8 mouse cellular contexts compared by ENCODE assay signal in the genomic region with DNA sequence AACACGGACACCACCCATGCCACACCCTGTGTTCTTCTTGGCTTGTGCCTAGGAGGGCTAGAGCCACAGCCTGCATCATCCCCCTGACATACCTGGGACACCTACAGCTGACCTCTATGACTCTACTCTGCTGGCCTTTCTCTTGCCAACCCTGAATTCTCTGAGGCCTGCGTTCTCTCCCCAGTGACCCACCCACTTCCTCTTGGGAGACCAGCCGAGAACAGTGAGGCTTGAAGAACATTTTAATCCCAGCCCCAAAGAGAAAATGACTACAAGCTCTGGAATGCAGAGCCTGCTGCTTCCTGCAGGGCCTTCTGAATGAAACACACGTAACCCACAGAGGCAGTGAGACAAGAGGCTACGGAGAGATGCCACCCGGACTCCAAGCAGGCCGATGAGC.
A peak's percentile ranks its signal among the peaks of the same experiment; 100 is the strongest.
DNase-seq lines count a peak whose midpoint lies in the region; ATAC-seq and TF ChIP-seq lines count a peak whose summit lies in the region.

No protein-coding gene starts in this region.

- no peak overlapping the region for H3K4me3 ChIP-seq in spleen, adult 2 months (ENCODE audit: extremely low read depth, insufficient read depth, insufficient read length)
- H3K4me3 ChIP-seq in embryonic fibroblast, embryonic 13.5 days (ENCODE audit: insufficient read depth, low read length) = no peak overlapping the region
- no peak overlapping the region for H3K4me3 ChIP-seq in intestine, embryonic 16.5 days (ENCODE audit: low read length)

- H3K4me1 ChIP-seq in spleen, adult 2 months (ENCODE audit: control insufficient read depth, insufficient read depth, insufficient read length) = peaks cover 25% of the 10 kb centered on the region; the same call in 1 of the 2 replicates
- peaks cover 27% of the 10 kb centered on the region for H3K4me1 ChIP-seq in embryonic fibroblast, embryonic 13.5 days (ENCODE audit: control insufficient read depth, insufficient read depth, low read length)
- H3K4me1 ChIP-seq in intestine, embryonic 16.5 days (ENCODE audit: control insufficient read depth, insufficient read depth, low read length) = peaks cover 28% of the 10 kb centered on the region

- H3K27me3 ChIP-seq in spleen, adult 2 months (ENCODE audit: control insufficient read depth, insufficient read depth, low read length) = no peaks in the 10 kb centered on the region
- H3K27me3 ChIP-seq in intestine, embryonic 16.5 days (replicated peaks; ENCODE audit: control insufficient read depth, insufficient read depth, low read length) = no peaks in the 10 kb centered on the region

- no peak for TF ChIP-seq CTCF in spleen, adult 2 months (IDR thresholded peaks at IDR 0.05; ENCODE audit: extremely low read depth, insufficient read depth, insufficient read length, insufficient replicate concordance)
- no peak for TF ChIP-seq CTCF in embryonic fibroblast, embryonic 13.5 days (IDR thresholded peaks at IDR 0.05; ENCODE audit: borderline replicate concordance, insufficient read depth, low read length)

- 40% methylated on average over 7 of the region's 7 CpGs for WGBS in spleen, adult 2 months
- 45% methylated on average over 7 of the region's 7 CpGs for WGBS in intestine, embryonic 16.5 days

- H3K4me2 ChIP-seq in intestine, embryonic 16.5 days (ENCODE audit: low read depth, low read length) = no peak overlapping the region

- DNase-seq in spleen, adult 2 months (ENCODE audit: low read depth in 1 of 2, low spot score in 2 of 2) = peak in 1 of 2 experiments; percentile 44
- no peak for DNase-seq in spleen, adult 12 weeks (ENCODE audit: low spot score)
- peak; percentile 58 to 68 for DNase-seq in lung, postnatal 4 days
- no peak for DNase-seq in thymus, postnatal 25 days
- no peak for DNase-seq in thymus, postnatal 10 days (ENCODE audit: low spot score in 2 of 2)
- no peak for DNase-seq in layer of hippocampus, postnatal 25 days (ENCODE audit: extremely low spot score in 1 of 2, low spot score in 1 of 2)

- TF ChIP-seq POLR2A in spleen, adult 2 months (IDR thresholded peaks at IDR 0.05; ENCODE audit: low read depth, low read length) = no peak
- no peak for TF ChIP-seq POLR2A in embryonic fibroblast, embryonic 13.5 days (IDR thresholded peaks at IDR 0.05; ENCODE audit: low read depth, low read length)

- H3K9ac ChIP-seq in intestine, embryonic 16.5 days (ENCODE audit: low read depth, low read length) = peak overlapping the region; percentile 42; the same call in 1 of the 2 replicates

- peak overlapping the region; percentile 42 for H3K27ac ChIP-seq in spleen, adult 2 months (ENCODE audit: insufficient read depth, low read length)
- peak overlapping the region; percentile 96 for H3K27ac ChIP-seq in embryonic fibroblast, embryonic 13.5 days (ENCODE audit: insufficient read depth, low read length)
- H3K27ac ChIP-seq in intestine, embryonic 16.5 days (ENCODE audit: low read length) = peak overlapping the region; percentile 77

- H3K36me3 ChIP-seq in spleen, adult 2 months (ENCODE audit: control insufficient read depth, insufficient read depth, low read length) = no peaks in the 10 kb centered on the region
- no peaks in the 10 kb centered on the region for H3K36me3 ChIP-seq in intestine, embryonic 16.5 days (ENCODE audit: control insufficient read depth, insufficient read depth, low read length)

- H3K9me3 ChIP-seq in intestine, embryonic 16.5 days (ENCODE audit: control insufficient read depth, low read length) = no peaks in the 10 kb centered on the region

- ATAC-seq in intestine, embryonic 16.5 days = peak; percentile 53; the same call in 1 of the 2 replicates

Comparison
In these comparisons a context has a peak if more than half of its experiments do, and no peak if none do; other contexts are left out.
1. DNase-seq: peak in lung, postnatal 4 days (2 of 2); none in spleen, adult 12 weeks (single experiment), thymus, postnatal 25 days (single experiment), thymus, postnatal 10 days (0 of 2) and layer of hippocampus, postnatal 25 days (0 of 2).
2. H3K27ac ChIP-seq: peak in every context shown above with its lines; median percentile 96 in embryonic fibroblast, embryonic 13.5 days; 77 in intestine, embryonic 16.5 days; 42 in spleen, adult 2 months.